Mouse (Mus musculus) heart, postnatal 0 days (tissue): ENCODE measurements at regions not wholly inside any gene's neighbourhood (a gene's known extent, or its start where the extent isn't known, plus 50 kb on each side); places are given as distances from the start of the nearest gene placed in this dataset.

Source experiments
- ATAC-seq: fragments of 200-750 bp; cut with Nextera tagmentation; 2 replicates; pipeline ENCODE4 v1.8.0; 2017; ENCODE audit warnings: low read depth, moderate number of reproducible peaks, moderate library complexity; ENCODE audit not compliant: insufficient read depth
- DNase-seq: peaks from one replicate; pipeline ENCODE4 v3.0.0-alpha.2; 2016; ENCODE audit warnings: low spot score
- H3K27ac ChIP-seq: fragments of 300-500 bp; sonication (generic); 2 replicates; pipeline ENCODE4 v1.5.1; 2014; ENCODE audit warnings: low read depth, mild to moderate bottlenecking
- H3K27me3 ChIP-seq: fragments of 300-500 bp; sonication (generic); 2 replicates; pipeline ENCODE4 v1.6.1; 2014; ENCODE audit warnings: low read length, mixed read lengths; ENCODE audit not compliant: control insufficient read depth, insufficient read depth
- H3K36me3 ChIP-seq: fragments of 300-500 bp; sonication (generic); replicated peaks from 2 replicates; pipeline ENCODE4 v1.6.1; 2014; ENCODE audit warnings: low read length, mixed read lengths; ENCODE audit not compliant: control insufficient read depth, insufficient read depth
- H3K4me1 ChIP-seq: fragments of 300-500 bp; sonication (generic); 2 replicates; pipeline ENCODE4 v1.6.1; 2014; ENCODE audit warnings: antibody characterized with exemption; ENCODE audit not compliant: control insufficient read depth, insufficient read depth
- H3K4me2 ChIP-seq: fragments of 300-500 bp; sonication (generic); 2 replicates; pipeline ENCODE4 v1.6.1; 2014; ENCODE audit warnings: low read depth, mild to moderate bottlenecking, low read length, moderate library complexity
- H3K4me3 ChIP-seq: fragments of 300-500 bp; sonication (generic); 2 replicates; pipeline ENCODE4 v1.5.1; 2014; ENCODE audit warnings: low read depth, low read length
- H3K9ac ChIP-seq: fragments of 300-500 bp; sonication (generic); replicated peaks from 2 replicates; pipeline ENCODE4 v1.6.1; 2014; ENCODE audit warnings: low read depth, low read length, mixed read lengths
- H3K9me3 ChIP-seq: fragments of 300-500 bp; sonication (generic); replicated peaks from 2 replicates; pipeline ENCODE4 v1.6.1; 2016; ENCODE audit warnings: low read length; ENCODE audit not compliant: control insufficient read depth
- CTCF ChIP-seq: IDR thresholded peaks from 2 replicates; pipeline ENCODE4 v1.5.1; 2016; ENCODE audit warnings: antibody characterized with exemption, control low read depth, low read depth
- EP300 ChIP-seq: IDR thresholded peaks from 2 replicates; pipeline ENCODE4 v1.6.1; 2016; ENCODE audit warnings: antibody characterized with exemption, low read depth
- WGBS: fragments of 180-500 bp; shearing (Covaris S2); extraction: QIAGEN DNeasy Blood & Tissue Kit; methylation state at CpG from one replicate; pipeline ENCODE4 v1.1.7; 2014; 5-methylcytosine and 5-hydroxymethylcytosine counted together

DNA sequence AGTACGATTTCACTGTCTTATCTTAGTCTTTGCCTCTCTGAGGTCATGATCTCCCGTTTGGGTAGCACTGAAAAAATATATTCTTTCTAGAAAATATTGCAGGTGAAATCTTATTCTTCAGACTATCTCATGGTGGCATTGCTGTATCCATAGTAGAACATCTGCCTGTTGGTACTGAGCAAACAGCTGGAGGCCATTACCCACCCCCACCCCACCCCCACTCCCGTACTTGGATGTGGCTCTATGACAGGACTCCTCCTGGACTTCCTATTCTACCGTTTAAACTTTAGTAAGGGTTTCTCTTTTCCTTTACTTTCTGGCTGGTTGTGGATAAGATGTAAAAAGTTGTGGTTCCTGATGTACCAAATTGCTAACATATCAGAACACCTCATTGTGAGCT is 53.3 kb upstream of the Ccn2 start:
- no peak for ATAC-seq
- H3K9me3 ChIP-seq = no peaks in the 10 kb centered on the region
- no peak overlapping the region for H3K4me3 ChIP-seq
- no peak overlapping the region for H3K9ac ChIP-seq
- H3K27ac ChIP-seq = no peak overlapping the region
- no peaks in the 10 kb centered on the region for H3K27me3 ChIP-seq
- peaks cover 4% of the 10 kb centered on the region; the same call in 1 of the 2 replicates for H3K4me1 ChIP-seq
- no peak for DNase-seq
- no peak overlapping the region for H3K4me2 ChIP-seq
- 0 out of 2 replicates have a peak, but pooled peaks cover 3% of the 10 kb centered on the region for H3K36me3 ChIP-seq
- no peak for TF ChIP-seq EP300
- TF ChIP-seq CTCF = no peak
- 54% methylated on average over 4 of the region's 4 CpGs for WGBS
